Mouse (Mus musculus) forebrain, embryonic 16.5 days (tissue): ENCODE results near the gene Mapk10. TPM values are rescaled to one million over a fixed set of nuclear protein-coding genes. Genes with fewer than 3 reads are reported as not detected.

ENCODE experiments used
- ATAC-seq: fragments of 200-750 bp; cut with Nextera tagmentation; 2 replicates; pipeline ENCODE4 v1.8.0; 2017; ENCODE audit warnings: mild to moderate bottlenecking, moderate library complexity
- H3K27ac ChIP-seq: fragments of 300-500 bp; sonication (generic); 2 replicates; pipeline ENCODE4 v1.5.1; 2014; ENCODE audit warnings: low read length, control low read depth
- H3K27me3 ChIP-seq: fragments of 300-500 bp; sonication (generic); replicated peaks from 2 replicates; pipeline ENCODE4 v1.6.1; 2014; ENCODE audit warnings: low read length; ENCODE audit not compliant: control insufficient read depth, insufficient read depth
- H3K36me3 ChIP-seq: fragments of 300-500 bp; sonication (generic); 2 replicates; pipeline ENCODE4 v1.6.1; 2014; ENCODE audit not compliant: control insufficient read depth, insufficient read depth
- H3K4me1 ChIP-seq: fragments of 300-500 bp; sonication (generic); replicated peaks from 2 replicates; pipeline ENCODE4 v1.6.1; 2014; ENCODE audit warnings: low read length; ENCODE audit not compliant: control insufficient read depth, insufficient read depth
- H3K4me2 ChIP-seq: fragments of 300-500 bp; sonication (generic); 2 replicates; pipeline ENCODE4 v1.6.1; 2014; ENCODE audit warnings: mild to moderate bottlenecking, low read length, control low read depth
- H3K4me3 ChIP-seq: fragments of 300-500 bp; sonication (generic); replicated peaks from 2 replicates; pipeline ENCODE4 v1.5.1; 2014; ENCODE audit warnings: mild to moderate bottlenecking, low read length, control low read depth
- H3K9ac ChIP-seq: fragments of 300-500 bp; sonication (generic); replicated peaks from 2 replicates; pipeline ENCODE4 v1.6.1; 2014; ENCODE audit warnings: low read depth, low read length, control low read depth
- H3K9me3 ChIP-seq: fragments of 300-500 bp; sonication (generic); 2 replicates; pipeline ENCODE4 v1.6.1; 2016; ENCODE audit warnings: low read length; ENCODE audit not compliant: control insufficient read depth
- WGBS: fragments of 180-500 bp; shearing (Covaris S2); extraction: QIAGEN DNeasy Blood & Tissue Kit; methylation state at CpG from one replicate; pipeline ENCODE4 v1.1.7; 2014; 5-methylcytosine and 5-hydroxymethylcytosine counted together
- polyA plus RNA-seq: library from polyadenylated mRNA; unstranded; fragments of >200 nt; fragmentation: Nextera tagmentation; extraction: Ambion mirVana; gene quantifications from 2 replicates; pipeline ENCODE4 v1.2.1, GENCODE M21; 2015

Gene Mapk10
- polyA plus RNA-seq, 1 experiment from 2014 or later = 96.2 TPM

GRCm38 (mm10) chr5:103160314-103161195 lies 50.6 kb downstream of the Mapk10 start:
- Histone ChIP-seq H3K4me1 (peaks cover 29% of the 10 kb centered on the region), H3K36me3 (no peaks in the 10 kb centered on the region), H3K27me3 (no peaks in the 10 kb centered on the region), H3K4me2 (peak overlapping the region; percentile 33), H3K4me3 (no peak overlapping the region), H3K9me3 (no peaks in the 10 kb centered on the region), H3K27ac (peak overlapping the region; percentile 95), H3K9ac (peak overlapping the region; percentile 14; the same call in 1 of the 2 replicates)
- ATAC-seq = peak; percentile 52
- WGBS = 15% methylated on average over 8 of the region's 8 CpGs

GRCm38 (mm10) chr5:103140935-103141334 lies 70.2 kb downstream of the Mapk10 start:
- Histone ChIP-seq H3K4me2 (no peak overlapping the region), H3K9me3 (no peaks in the 10 kb centered on the region), H3K27ac (peak overlapping the region; percentile 6; the same call in 1 of the 2 replicates), H3K27me3 (no peaks in the 10 kb centered on the region), H3K4me1 (peaks cover 5% of the 10 kb centered on the region; the same call in 1 of the 2 replicates), H3K9ac (no peak overlapping the region), H3K36me3 (no peaks in the 10 kb centered on the region), H3K4me3 (no peak overlapping the region)
- 59% methylated on average over 5 of the region's 5 CpGs for WGBS
- ATAC-seq = peak; percentile 43

DNA sequence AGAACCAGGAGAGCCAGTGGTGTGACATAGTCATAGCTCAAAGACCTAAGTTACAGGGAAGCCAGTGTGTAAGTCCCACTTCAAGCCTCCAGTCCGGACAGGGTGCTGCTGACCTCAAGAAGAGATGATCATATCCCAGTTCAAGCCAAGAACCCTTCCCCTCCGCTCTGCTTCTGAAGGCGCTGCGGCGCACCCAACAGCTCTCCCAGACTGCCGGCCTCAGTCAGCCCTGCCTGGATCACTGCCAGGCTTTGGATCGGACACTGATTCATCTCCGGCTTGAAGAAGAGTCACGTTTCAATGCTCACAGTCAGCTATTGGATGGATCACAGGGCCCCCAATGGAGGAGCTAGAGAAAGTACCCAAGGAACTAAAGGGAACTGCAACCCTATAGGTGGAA lies 76.3 kb downstream of the Mapk10 start:
- Histone ChIP-seq H3K36me3 (no peaks in the 10 kb centered on the region), H3K4me3 (no peak overlapping the region), H3K27me3 (no peaks in the 10 kb centered on the region), H3K9ac (no peak overlapping the region), H3K9me3 (no peaks in the 10 kb centered on the region), H3K27ac (no peak overlapping the region), H3K4me1 (no peaks in the 10 kb centered on the region), H3K4me2 (no peak overlapping the region)
- ATAC-seq = no peak
- 72% methylated on average over 9 of the region's 9 CpGs for WGBS

GRCm38 (mm10) chr5:103133626-103134025 lies 77.5 kb downstream of the Mapk10 start:
- Histone ChIP-seq H3K36me3 (no peaks in the 10 kb centered on the region), H3K9ac (no peak overlapping the region), H3K9me3 (no peaks in the 10 kb centered on the region), H3K4me3 (no peak overlapping the region), H3K27me3 (no peaks in the 10 kb centered on the region), H3K4me2 (no peak overlapping the region), H3K27ac (no peak overlapping the region), H3K4me1 (no peaks in the 10 kb centered on the region)
- WGBS = 71% methylated on average over 9 of the region's 9 CpGs
- no peak for ATAC-seq

DNA sequence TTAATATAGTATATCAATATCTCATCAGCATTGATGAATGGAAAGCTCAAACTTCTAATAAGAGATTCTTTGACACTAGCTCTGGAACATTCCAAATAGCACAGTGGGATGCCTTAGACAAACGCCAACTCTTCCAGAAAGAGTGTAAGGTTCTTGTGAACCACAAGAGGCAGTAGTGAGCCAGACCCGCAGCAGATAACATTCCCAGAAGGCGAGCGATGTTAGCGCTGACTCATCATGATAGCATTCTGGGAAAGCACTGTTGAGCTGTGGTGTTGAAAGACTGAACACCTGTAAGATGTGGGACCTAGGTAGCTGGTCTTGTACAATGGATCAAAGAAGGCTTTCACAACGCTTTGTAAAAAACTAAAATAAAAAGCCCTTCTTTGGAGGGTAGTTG lies 78.3 kb downstream of the Mapk10 start:
- Histone ChIP-seq H3K9me3 (no peaks in the 10 kb centered on the region), H3K27ac (no peak overlapping the region), H3K4me1 (no peaks in the 10 kb centered on the region), H3K4me3 (no peak overlapping the region), H3K36me3 (no peaks in the 10 kb centered on the region), H3K9ac (no peak overlapping the region), H3K4me2 (no peak overlapping the region), H3K27me3 (no peaks in the 10 kb centered on the region)
- 80% methylated on average over 6 of the region's 6 CpGs for whole genome bisulfite sequencing
- no peak for ATAC-seq

DNA sequence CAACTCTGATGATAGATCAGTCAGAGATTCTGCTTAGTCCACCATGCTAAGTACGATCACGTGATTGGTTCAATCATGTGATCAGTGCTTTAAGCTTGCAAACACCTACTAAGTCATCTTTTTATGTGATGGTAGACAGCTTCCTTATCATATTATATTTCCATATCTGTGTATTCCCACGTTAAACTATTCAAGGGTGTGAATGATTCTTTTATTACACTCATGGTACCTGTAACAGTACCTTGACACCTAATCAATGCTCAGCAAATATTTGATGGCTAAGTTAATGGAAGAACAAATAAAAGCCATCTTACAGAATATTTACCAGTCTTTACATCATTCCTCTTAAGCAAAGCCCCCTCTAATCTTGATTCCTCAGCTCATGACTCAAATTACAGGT lies 91.5 kb downstream of the Mapk10 start:
- Histone ChIP-seq H3K36me3 (no peaks in the 10 kb centered on the region), H3K9me3 (no peaks in the 10 kb centered on the region), H3K4me2 (no peak overlapping the region), H3K27me3 (no peaks in the 10 kb centered on the region), H3K9ac (no peak overlapping the region), H3K4me1 (no peaks in the 10 kb centered on the region), H3K27ac (no peak overlapping the region), H3K4me3 (no peak overlapping the region)
- no peak for ATAC-seq
- 86% methylated on average over 3 of the region's 3 CpGs for whole genome bisulfite sequencing

- H3K9ac ChIP-seq = no peak overlapping the region
- WGBS = 88% methylated on average over 7 of the region's 7 CpGs
- H3K4me3 ChIP-seq = no peak overlapping the region
- no peaks in the 10 kb centered on the region for H3K27me3 ChIP-seq
- H3K27ac ChIP-seq = no peak overlapping the region
- H3K36me3 ChIP-seq = no peaks in the 10 kb centered on the region
- ATAC-seq = no peak
- H3K4me2 ChIP-seq = no peak overlapping the region
- no peaks in the 10 kb centered on the region for H3K9me3 ChIP-seq
- H3K4me1 ChIP-seq = peaks cover 5% of the 10 kb centered on the region
Observed at GRCm38 (mm10) chr5:103115571-103115970, 95.6 kb downstream of the Mapk10 start.

DNA sequence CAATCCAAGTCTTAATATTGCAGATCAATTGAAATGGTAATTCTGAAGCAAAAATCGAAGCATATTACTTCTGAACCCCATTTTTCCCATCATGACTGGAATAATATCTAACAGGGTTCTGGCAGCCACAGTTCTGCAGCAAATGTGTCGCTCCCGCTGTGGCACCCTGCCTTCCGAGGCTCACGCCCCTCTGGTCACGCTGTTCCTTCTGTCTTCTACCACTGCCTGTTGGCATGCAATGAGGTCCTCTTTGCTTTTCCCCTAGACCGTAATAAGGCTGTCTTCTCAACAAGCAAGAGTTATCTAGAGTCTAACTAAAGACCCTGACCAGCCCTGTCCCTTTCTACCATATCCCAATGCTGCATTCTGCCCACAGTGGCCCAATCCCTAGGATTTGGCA lies 98.7 kb downstream of the Mapk10 start:
- H3K27me3 ChIP-seq = no peaks in the 10 kb centered on the region
- no peak overlapping the region for H3K9ac ChIP-seq
- no peak for ATAC-seq
- no peaks in the 10 kb centered on the region for H3K36me3 ChIP-seq
- peaks cover 5% of the 10 kb centered on the region for H3K4me1 ChIP-seq
- no peak overlapping the region for H3K4me3 ChIP-seq
- 85% methylated on average over 7 of the region's 7 CpGs for WGBS
- H3K27ac ChIP-seq = no peak overlapping the region
- no peaks in the 10 kb centered on the region for H3K9me3 ChIP-seq
- no peak overlapping the region for H3K4me2 ChIP-seq

DNA sequence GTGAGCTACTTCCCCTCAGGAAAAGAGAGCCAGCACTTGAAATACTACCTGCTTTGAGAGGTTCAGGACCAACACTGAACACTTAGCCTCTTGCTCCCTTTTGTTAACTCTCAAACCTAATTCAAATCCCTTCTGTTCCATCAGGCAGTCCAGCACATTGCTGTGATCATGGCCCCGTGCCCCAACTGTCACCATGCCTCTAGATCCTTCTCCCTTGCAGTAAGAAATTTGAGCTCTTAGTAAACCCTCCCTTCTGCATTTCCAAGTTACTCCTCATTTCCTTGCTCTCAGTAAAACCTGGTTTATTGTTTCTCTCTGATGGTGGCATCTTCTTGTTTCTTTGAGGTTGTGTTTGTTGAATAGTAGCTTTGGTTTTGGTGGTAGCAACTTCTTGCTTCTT lies 101.7 kb downstream of the Mapk10 start:
- H3K4me1 ChIP-seq = peaks cover 7% of the 10 kb centered on the region
- no peak overlapping the region for H3K4me3 ChIP-seq
- no peak overlapping the region for H3K4me2 ChIP-seq
- H3K9ac ChIP-seq = no peak overlapping the region
- ATAC-seq = no peak
- no peaks in the 10 kb centered on the region for H3K27me3 ChIP-seq
- WGBS = 73% methylated on average over 1 of the region's 1 CpGs
- H3K36me3 ChIP-seq = no peaks in the 10 kb centered on the region
- no peak overlapping the region for H3K27ac ChIP-seq
- H3K9me3 ChIP-seq = no peaks in the 10 kb centered on the region
